Mouse (Mus musculus) lung, embryonic 15.5 days (tissue): ENCODE data around the gene Lnx2. TPM values are rescaled to one million over a fixed set of nuclear protein-coding genes. Genes with fewer than 3 reads are reported as not detected.

Experiments used
- ATAC-seq: fragments of 200-750 bp; cut with Nextera tagmentation; 2 replicates; pipeline ENCODE4 v1.8.0; 2017; ENCODE audit warnings: moderate number of reproducible peaks, borderline replicate concordance; ENCODE audit not compliant: low FRiP score, low TSS enrichment; ENCODE audit errors: extremely low read depth
- H3K27ac ChIP-seq: fragments of 300-500 bp; sonication (generic); 2 replicates; pipeline ENCODE4 v1.5.1; 2015; ENCODE audit warnings: moderate library complexity, mild to moderate bottlenecking, inconsistent platforms
- H3K27me3 ChIP-seq: fragments of 300-500 bp; sonication (generic); 2 replicates; pipeline ENCODE4 v1.6.1; 2015; ENCODE audit warnings: inconsistent platforms
- H3K36me3 ChIP-seq: fragments of 300-500 bp; sonication (generic); 2 replicates; pipeline ENCODE4 v1.6.1; 2015; ENCODE audit warnings: inconsistent platforms
- H3K4me1 ChIP-seq: fragments of 300-500 bp; sonication (generic); 2 replicates; pipeline ENCODE4 v1.6.1; 2015; ENCODE audit warnings: inconsistent platforms
- H3K4me2 ChIP-seq: fragments of 300-500 bp; sonication (generic); 2 replicates; pipeline ENCODE4 v1.6.1; 2015; ENCODE audit warnings: inconsistent platforms, mild to moderate bottlenecking, moderate library complexity
- H3K4me3 ChIP-seq: fragments of 300-500 bp; sonication (generic); 2 replicates; pipeline ENCODE4 v1.5.1; 2015; ENCODE audit warnings: mild to moderate bottlenecking, inconsistent platforms
- H3K9ac ChIP-seq: fragments of 300-500 bp; sonication (generic); 2 replicates; pipeline ENCODE4 v1.6.1; 2015; ENCODE audit warnings: inconsistent platforms
- H3K9me3 ChIP-seq: fragments of 300-500 bp; sonication (generic); 2 replicates; pipeline ENCODE4 v1.6.1; 2016; ENCODE audit warnings: inconsistent platforms
- WGBS: fragments of 180-500 bp; shearing (Covaris S2); methylation state at CpG from one replicate; pipeline ENCODE4 v1.1.7; 2015; 5-methylcytosine and 5-hydroxymethylcytosine counted together
- polyA plus RNA-seq: library from polyadenylated mRNA; unstranded; fragments of >200 nt; fragmentation: Nextera tagmentation; extraction: Ambion mirVana; gene quantifications from 2 replicates; pipeline ENCODE4 v1.2.1, GENCODE M21; 2015

The Lnx2 gene
- polyA plus RNA-seq, 1 experiment from 2014 or later = 17.2 TPM

DNA sequence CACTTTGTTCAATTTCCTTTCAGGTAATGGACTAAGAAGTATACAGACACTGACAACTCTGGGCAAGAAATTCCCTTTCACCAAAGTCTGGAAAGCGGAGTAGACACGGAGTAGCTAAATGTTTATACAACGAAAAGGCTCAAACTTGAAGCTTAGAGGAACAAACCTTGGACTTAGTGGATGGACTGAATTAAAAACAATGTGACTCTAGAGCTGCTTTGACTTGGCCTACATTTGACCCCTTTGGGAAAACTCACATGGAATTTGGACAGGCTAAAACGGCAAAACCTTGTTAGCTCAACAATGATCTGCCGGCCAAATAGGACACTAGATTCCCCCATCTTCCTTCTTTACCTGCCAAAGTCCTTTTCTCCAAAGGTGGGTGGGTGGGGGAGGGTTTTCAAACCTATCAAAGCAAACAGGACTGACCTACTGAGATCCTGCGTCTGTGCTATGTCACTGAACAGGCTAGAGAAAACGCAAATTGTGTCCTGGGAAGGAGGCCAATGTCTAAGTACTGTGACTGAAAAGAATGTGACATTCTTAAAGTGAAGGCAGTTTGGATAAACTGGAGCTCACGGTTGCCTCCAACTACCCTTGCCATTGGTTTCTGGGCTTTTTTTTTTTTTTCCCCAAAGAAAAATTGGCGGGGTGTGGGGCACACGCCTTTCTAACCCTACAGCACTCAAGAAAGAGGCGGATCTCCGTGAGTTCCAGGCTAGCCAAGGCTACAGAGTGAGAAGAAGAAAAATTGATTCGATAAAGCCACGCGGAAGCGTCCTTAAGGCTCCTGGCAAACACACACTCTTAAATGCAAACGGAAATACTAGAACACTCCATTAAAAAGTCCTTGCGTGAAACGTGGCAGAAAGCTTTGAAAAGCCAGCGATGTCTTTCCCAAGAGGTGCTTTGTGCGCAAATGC, 1.0 kb downstream of the Lnx2 start:
- H3K4me3 ChIP-seq = peak overlapping the region; percentile 96
- WGBS = 4% methylated on average over 21 of the region's 21 CpGs
- peaks cover 57% of the 10 kb centered on the region for H3K4me1 ChIP-seq
- peak overlapping the region; percentile 94 for H3K9ac ChIP-seq
- 0 out of 2 replicates have a peak, but pooled peaks cover 9% of the 10 kb centered on the region for H3K36me3 ChIP-seq
- peak overlapping the region; percentile 99 for H3K27ac ChIP-seq
- ATAC-seq = peak; percentile 27; the same call in 1 of the 2 replicates
- H3K4me2 ChIP-seq = peak overlapping the region; percentile 93
- H3K9me3 ChIP-seq = no peaks in the 10 kb centered on the region
- no peaks in the 10 kb centered on the region for H3K27me3 ChIP-seq

- ATAC-seq = no peak
- Histone ChIP-seq H3K4me2 (no peak overlapping the region), H3K9ac (no peak overlapping the region), H3K27me3 (no peaks in the 10 kb centered on the region), H3K36me3 (no peaks in the 10 kb centered on the region), H3K4me3 (no peak overlapping the region), H3K27ac (no peak overlapping the region), H3K9me3 (no peaks in the 10 kb centered on the region), H3K4me1 (peaks cover 58% of the 10 kb centered on the region)
- WGBS = 40% methylated on average over 6 of the region's 6 CpGs
These were observed 2.6 kb downstream of the Lnx2 start for GRCm38 (mm10) chr5:147073805-147074204.

DNA sequence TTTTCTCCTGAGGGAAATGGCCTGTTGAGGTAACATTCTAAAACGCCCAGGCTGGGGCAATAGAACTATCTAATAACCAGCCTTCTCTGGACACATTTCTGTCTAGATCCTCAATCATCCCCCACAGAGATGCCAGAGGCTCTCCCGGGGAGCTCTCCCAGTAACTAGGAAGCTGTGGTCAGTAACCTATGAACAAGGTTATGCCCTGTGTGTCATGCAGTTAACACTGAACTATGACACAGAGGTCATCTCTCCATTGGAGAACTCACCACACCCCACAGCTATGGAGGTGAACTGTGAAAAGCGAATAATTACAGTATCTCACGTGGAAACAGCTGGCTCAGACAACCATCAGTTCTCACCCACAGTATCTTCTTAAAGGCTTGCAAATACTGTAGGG, 4.5 kb downstream of the Lnx2 start:
- H3K9ac ChIP-seq = no peak overlapping the region
- no peak for ATAC-seq
- H3K36me3 ChIP-seq = no peaks in the 10 kb centered on the region
- no peak overlapping the region for H3K27ac ChIP-seq
- H3K4me3 ChIP-seq = no peak overlapping the region
- no peaks in the 10 kb centered on the region for H3K9me3 ChIP-seq
- peaks cover 60% of the 10 kb centered on the region for H3K4me1 ChIP-seq
- H3K4me2 ChIP-seq = no peak overlapping the region
- no peaks in the 10 kb centered on the region for H3K27me3 ChIP-seq
- WGBS = 63% methylated on average over 4 of the region's 4 CpGs

DNA sequence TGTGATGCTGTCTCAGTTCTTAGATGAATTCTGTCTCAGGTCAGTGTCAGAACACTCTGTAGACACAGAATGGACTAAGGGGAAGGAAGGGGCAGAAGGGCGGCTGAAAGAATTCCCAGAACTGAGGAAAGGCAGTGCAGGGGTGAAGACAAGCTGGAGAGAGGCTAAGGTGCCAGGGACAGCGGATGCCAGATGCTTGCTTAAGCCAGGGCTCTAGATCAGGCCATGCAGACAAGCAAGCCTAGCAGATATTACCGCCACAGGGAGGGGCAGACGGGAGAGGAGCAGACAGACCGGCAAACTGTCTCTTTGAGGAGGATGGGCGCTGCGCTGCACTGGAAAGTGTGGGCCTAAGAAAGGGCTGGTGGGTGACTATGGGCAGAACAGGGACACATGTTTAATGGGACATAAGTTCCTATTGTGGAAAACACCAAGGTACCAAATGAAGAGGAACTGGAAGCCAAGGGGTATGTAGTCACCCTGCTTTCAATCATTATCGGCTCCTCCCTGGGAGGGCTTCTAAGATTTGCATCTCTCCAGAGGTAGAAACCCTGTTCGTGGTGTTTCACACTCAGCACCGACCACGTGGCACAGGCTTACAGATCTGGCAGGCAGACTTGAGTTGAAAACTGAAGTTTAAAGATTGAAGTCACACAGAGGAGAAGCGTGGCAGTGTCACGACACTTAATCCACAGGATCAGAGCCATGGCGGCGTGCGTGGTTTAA, 5.4 kb downstream of the Lnx2 start:
- 72% methylated on average over 16 of the region's 16 CpGs for WGBS
- Histone ChIP-seq H3K9ac (no peak overlapping the region), H3K27me3 (no peaks in the 10 kb centered on the region), H3K36me3 (no peaks in the 10 kb centered on the region), H3K4me1 (peaks cover 61% of the 10 kb centered on the region), H3K4me2 (no peak overlapping the region), H3K4me3 (no peak overlapping the region), H3K9me3 (no peaks in the 10 kb centered on the region), H3K27ac (no peak overlapping the region)
- no peak for ATAC-seq

DNA sequence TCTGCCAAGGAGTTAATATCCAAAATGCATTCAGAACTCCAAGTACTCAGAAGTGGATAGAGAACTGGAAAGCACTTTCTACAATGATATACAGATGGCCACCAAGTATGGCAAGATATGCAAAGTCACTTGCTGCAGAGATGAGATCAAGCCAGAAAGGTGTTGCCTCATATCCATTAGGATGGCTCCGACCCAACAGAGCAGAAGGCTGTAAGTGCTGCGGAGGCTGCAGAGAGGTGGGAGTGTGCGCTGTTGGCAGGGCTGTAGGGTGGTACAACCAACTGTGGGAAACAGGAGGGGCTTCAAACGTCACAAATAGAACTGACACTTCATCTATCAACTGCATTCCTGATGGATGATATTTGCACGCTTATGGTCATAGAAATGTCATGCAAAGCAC, 7.5 kb downstream of the Lnx2 start:
- no peak overlapping the region for H3K9ac ChIP-seq
- no peak overlapping the region for H3K4me3 ChIP-seq
- no peaks in the 10 kb centered on the region for H3K27me3 ChIP-seq
- no peak overlapping the region for H3K27ac ChIP-seq
- ATAC-seq = peak; percentile 20; the same call in 1 of the 2 replicates
- no peaks in the 10 kb centered on the region for H3K9me3 ChIP-seq
- H3K4me2 ChIP-seq = no peak overlapping the region
- peaks cover 53% of the 10 kb centered on the region for H3K4me1 ChIP-seq
- H3K36me3 ChIP-seq = no peaks in the 10 kb centered on the region
- WGBS = 50% methylated on average over 5 of the region's 5 CpGs

DNA sequence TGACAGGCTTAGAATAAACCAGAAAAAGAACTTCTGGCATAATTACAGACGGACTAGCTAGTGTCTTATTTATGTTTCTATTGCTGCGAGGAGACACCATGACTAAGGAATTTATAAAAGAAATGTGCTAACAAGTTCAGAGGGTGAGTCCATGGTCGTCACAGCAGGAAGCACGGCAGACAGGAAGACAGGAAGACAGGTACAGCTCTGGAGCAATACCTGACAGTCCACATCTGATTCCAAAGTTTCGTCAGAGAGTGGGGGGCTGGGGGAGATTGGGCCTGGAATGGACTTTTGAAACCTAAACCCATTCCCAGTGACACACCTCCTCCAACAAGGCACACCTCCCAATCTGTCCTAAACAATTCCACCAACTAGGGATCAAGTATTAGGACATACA, 9.4 kb downstream of the Lnx2 start:
- Histone ChIP-seq H3K9ac (no peak overlapping the region), H3K27ac (no peak overlapping the region), H3K36me3 (no peaks in the 10 kb centered on the region), H3K4me3 (no peak overlapping the region), H3K4me2 (no peak overlapping the region), H3K4me1 (peaks cover 43% of the 10 kb centered on the region), H3K27me3 (no peaks in the 10 kb centered on the region), H3K9me3 (no peaks in the 10 kb centered on the region)
- WGBS = 43% methylated on average over 5 of the region's 5 CpGs
- ATAC-seq = no peak

- Histone ChIP-seq H3K4me1 (peaks cover 40% of the 10 kb centered on the region), H3K27me3 (no peaks in the 10 kb centered on the region)
- WGBS = 52% methylated on average over 4 of the region's 4 CpGs
These were observed 10.3 kb downstream of the Lnx2 start for GRCm38 (mm10) chr5:147066129-147066528.

DNA sequence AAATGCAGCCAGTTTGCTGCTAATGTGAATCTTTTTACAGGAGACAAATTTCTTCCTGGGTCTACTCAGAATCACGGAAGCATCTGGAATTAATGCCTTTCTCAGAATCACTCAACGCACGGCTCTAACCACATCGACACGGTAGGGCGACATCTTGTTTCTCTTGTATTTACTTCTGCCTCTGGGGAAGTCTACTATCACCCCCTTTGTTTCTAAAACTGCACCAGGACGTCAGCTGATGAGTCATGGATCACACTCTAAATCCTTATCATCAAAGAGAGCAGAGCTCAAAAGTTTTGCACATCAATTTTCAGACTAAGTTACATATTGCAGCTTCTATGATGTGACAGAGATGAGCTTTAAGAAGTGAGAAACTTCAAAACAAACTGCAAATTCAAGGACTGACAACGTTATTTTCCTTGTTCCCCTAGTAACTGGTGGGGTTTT, 13.1 kb downstream of the Lnx2 start:
- Histone ChIP-seq H3K9me3 (no peaks in the 10 kb centered on the region), H3K27ac (0 out of 2 replicates have a peak overlapping the region, but pooled peaks have one; percentile 26), H3K4me3 (no peak overlapping the region), H3K4me2 (peak overlapping the region; percentile 27), H3K9ac (no peak overlapping the region), H3K36me3 (no peaks in the 10 kb centered on the region), H3K4me1 (peaks cover 34% of the 10 kb centered on the region), H3K27me3 (no peaks in the 10 kb centered on the region)
- whole genome bisulfite sequencing = 34% methylated on average over 8 of the region's 8 CpGs
- ATAC-seq = no peak

More at GRCm38 (mm10) chr5:147066129-147066528, 10.3 kb downstream of the Lnx2 start:
- no peak overlapping the region for H3K4me3 ChIP-seq
- no peaks in the 10 kb centered on the region for H3K9me3 ChIP-seq
- ATAC-seq = no peak
- no peak overlapping the region for H3K27ac ChIP-seq
- no peaks in the 10 kb centered on the region for H3K36me3 ChIP-seq
- H3K4me2 ChIP-seq = no peak overlapping the region
- H3K9ac ChIP-seq = no peak overlapping the region

- no peaks in the 10 kb centered on the region for H3K27me3 ChIP-seq
- no peak overlapping the region for H3K4me3 ChIP-seq
- no peak overlapping the region for H3K27ac ChIP-seq
- WGBS = 97% methylated on average over 2 of the region's 2 CpGs
- H3K9me3 ChIP-seq = no peaks in the 10 kb centered on the region
- H3K9ac ChIP-seq = no peak overlapping the region
- no peak overlapping the region for H3K4me2 ChIP-seq
- ATAC-seq = no peak
- peaks cover 46% of the 10 kb centered on the region for H3K4me1 ChIP-seq
- no peaks in the 10 kb centered on the region for H3K36me3 ChIP-seq
These were observed 16.4 kb downstream of the Lnx2 start for GRCm38 (mm10) chr5:147060024-147060423.

DNA sequence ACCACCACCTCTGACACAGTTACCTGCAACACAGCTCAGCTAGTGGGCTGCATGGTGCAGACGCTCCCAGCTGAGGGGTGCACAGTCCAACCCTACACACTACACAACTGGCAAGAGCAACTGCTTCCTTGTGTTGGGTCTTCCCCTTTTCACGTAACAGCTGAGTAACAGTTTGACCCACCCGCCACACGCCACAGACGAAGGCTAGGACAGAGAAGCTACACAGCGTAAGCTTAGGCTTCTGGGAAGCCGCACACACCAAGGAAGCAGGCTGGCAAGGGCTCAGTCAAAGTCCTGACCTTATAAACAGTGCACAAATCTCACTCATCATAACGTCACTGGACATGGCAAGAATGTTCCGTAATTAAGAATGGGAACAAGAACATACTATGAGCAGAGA, 17.1 kb downstream of the Lnx2 start:
- no peaks in the 10 kb centered on the region for H3K27me3 ChIP-seq
- WGBS = 68% methylated on average over 9 of the region's 9 CpGs
- peaks cover 46% of the 10 kb centered on the region for H3K4me1 ChIP-seq
- no peak overlapping the region for H3K27ac ChIP-seq
- ATAC-seq = no peak
- no peak overlapping the region for H3K4me3 ChIP-seq
- H3K4me2 ChIP-seq = no peak overlapping the region
- no peaks in the 10 kb centered on the region for H3K36me3 ChIP-seq
- H3K9ac ChIP-seq = no peak overlapping the region
- H3K9me3 ChIP-seq = no peaks in the 10 kb centered on the region

- Histone ChIP-seq H3K36me3 (no peaks in the 10 kb centered on the region), H3K4me1 (peaks cover 40% of the 10 kb centered on the region), H3K4me2 (no peak overlapping the region), H3K9me3 (no peaks in the 10 kb centered on the region), H3K27me3 (no peaks in the 10 kb centered on the region), H3K27ac (no peak overlapping the region), H3K9ac (no peak overlapping the region), H3K4me3 (no peak overlapping the region)
- 95% methylated on average over 5 of the region's 5 CpGs for WGBS
- no peak for ATAC-seq
These were observed 17.7 kb downstream of the Lnx2 start for GRCm38 (mm10) chr5:147058661-147059060.
